Mouse (Mus musculus) embryonic facial prominence, embryonic 10.5 days (tissue): ENCODE data around the gene Cav1. TPM values are rescaled to one million over a fixed set of nuclear protein-coding genes. Genes with fewer than 3 reads are reported as not detected.

Experiments used
- DNase-seq: peaks from one replicate; pipeline ENCODE4 v3.0.0-alpha.2; 2017; ENCODE audit warnings: low spot score
- H3K27ac ChIP-seq: fragments of 300-500 bp; sonication (generic); replicated peaks from 2 replicates; pipeline ENCODE4 v1.5.1; 2016; ENCODE audit warnings: mild to moderate bottlenecking
- H3K27me3 ChIP-seq: fragments of 300-500 bp; sonication (generic); replicated peaks from 2 replicates; pipeline ENCODE4 v1.6.1; 2016; ENCODE audit warnings: low read depth, mild to moderate bottlenecking; ENCODE audit not compliant: poor library complexity, severe bottlenecking
- H3K36me3 ChIP-seq: fragments of 300-500 bp; sonication (generic); replicated peaks from 2 replicates; pipeline ENCODE4 v1.6.1; 2016; ENCODE audit warnings: mild to moderate bottlenecking, moderate library complexity
- H3K4me1 ChIP-seq: fragments of 300-500 bp; sonication (generic); 2 replicates; pipeline ENCODE4 v1.6.1; 2016
- H3K4me3 ChIP-seq: fragments of 300-500 bp; sonication (generic); 2 replicates; pipeline ENCODE4 v1.5.1; 2016; ENCODE audit warnings: mild to moderate bottlenecking, moderate library complexity
- H3K9me3 ChIP-seq: fragments of 300-500 bp; sonication (generic); 2 replicates; pipeline ENCODE4 v1.6.1; 2016; ENCODE audit warnings: mild to moderate bottlenecking
- WGBS: fragments of 180-500 bp; shearing (Covaris S2); methylation state at CpG from one replicate; pipeline ENCODE4 v1.1.7; 2016; 5-methylcytosine and 5-hydroxymethylcytosine counted together
- polyA plus RNA-seq: library from polyadenylated mRNA; unstranded; fragments of >200 nt; fragmentation: Nextera tagmentation; extraction: Ambion mirVana; gene quantifications from 2 replicates; pipeline ENCODE4 v1.2.1, GENCODE M21; 2016

Gene Cav1
- polyA plus RNA-seq: 6.0 and 7.9 TPM in 2 replicates

DNA sequence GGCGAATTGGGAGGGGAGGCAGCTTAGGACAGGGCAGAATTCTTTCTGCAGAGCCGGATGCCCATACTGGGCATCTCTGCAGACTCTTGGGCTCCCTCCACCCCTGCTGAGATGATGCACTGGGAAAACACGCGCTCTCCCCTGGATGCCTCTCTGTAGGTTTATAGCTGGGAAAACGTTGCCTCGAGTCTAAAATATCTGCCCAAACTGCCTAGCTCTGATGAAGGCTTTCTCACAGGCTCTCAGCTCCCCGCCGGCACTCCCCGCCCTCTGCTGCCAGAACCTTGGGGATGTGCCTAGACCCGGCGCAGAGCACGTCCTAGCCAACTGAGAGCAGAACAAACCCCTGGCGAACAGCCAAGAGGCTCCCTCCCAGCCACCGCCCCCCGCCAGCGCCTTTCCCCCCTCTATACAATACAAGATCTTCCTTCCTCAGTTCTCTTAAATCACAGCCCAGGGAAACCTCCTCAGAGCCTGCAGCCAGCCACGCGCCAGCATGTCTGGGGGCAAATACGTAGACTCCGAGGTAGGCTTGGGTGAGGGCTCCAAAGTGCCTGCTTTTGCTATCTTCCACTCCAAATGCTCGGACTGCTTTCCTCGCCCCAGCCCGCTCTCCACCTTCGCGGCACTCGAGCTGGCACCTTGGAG lies at the start of gene Cav1:
TSS of gene Cav1 (plus strand) at position 382 of the 648 bp plus-strand sequence.
- peaks cover 57% of the 10 kb centered on the region for H3K27me3 ChIP-seq
- H3K27ac ChIP-seq: peak within 1 kb of the TSS; percentile 44; the same call in 1 of the 2 replicates
- peaks cover 24% of the 10 kb centered on the region for H3K4me1 ChIP-seq
- no peaks in the 10 kb centered on the region for H3K9me3 ChIP-seq
- peak within 1 kb of the TSS; percentile 61 for H3K4me3 ChIP-seq
- H3K36me3 ChIP-seq: no peaks in the 10 kb centered on the region
- under 1% methylated on average over 26 of the region's 26 CpGs for WGBS
- DNase-seq: peak; percentile 77

DNA sequence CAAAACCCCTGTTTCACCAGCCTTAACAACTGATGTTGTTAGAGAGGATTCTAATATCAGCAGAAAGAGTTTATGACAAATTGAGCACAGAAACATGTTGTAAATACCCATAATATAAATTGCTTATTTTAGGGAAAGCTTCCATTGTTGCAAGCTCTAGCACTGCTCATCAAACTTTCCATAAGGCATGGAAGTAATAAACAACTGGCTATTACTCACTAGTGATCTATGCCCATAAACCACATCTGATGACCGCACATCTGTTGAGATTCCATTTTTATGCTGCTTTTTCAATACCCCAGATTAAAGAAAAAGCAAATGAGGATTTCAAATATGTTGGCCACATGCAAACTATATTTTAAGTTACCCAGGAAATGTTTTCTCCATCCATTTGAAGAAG lies 48.0 kb upstream of the Cav1 start:
- H3K9me3 ChIP-seq: no peaks in the 10 kb centered on the region
- WGBS: 94% methylated on average over 1 of the region's 1 CpGs
- no peak for DNase-seq
- H3K4me1 ChIP-seq: no peaks in the 10 kb centered on the region
- H3K36me3 ChIP-seq: no peaks in the 10 kb centered on the region
- H3K27ac ChIP-seq: no peak overlapping the region
- no peaks in the 10 kb centered on the region for H3K27me3 ChIP-seq
- H3K4me3 ChIP-seq: no peak overlapping the region

DNA sequence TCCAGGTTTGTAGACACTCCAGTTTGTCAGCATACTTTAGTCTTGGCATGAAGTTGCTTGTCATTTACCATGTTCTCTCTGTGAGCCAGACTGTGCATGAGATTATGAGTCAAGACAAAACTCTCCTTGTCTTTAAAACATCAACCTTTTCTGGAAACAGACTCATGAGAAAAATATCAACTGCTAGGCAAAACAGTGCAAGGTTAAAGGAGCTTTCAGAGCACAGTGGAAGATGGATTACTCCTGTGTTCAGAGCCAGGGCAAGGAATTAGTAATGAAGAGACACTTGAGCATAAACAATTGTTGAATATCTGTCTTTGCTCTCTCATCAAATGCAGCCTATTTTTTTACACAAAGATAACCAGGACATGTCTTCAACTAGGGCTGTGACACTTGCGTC lies 47.2 kb upstream of the Cav1 start:
- WGBS: 91% methylated on average over 1 of the region's 1 CpGs

DNA sequence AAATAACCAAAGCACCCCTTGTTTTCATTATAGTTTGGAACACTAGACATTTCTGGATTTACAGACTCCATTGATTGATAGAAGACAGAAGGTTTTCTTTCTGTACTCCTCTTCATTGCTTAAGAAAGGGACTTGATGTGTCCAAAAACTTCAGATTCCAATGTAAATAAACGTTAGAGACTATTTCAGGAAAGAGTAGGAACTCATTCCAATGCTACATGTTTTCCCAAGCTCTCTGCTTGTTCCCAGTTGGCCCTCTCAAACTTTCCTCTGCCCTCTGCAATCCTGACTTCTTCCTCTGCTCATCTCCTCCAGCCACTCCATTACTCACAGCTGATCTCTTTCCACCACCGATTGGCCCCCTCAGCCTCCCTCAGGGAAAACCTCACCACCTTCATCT lies 43.3 kb upstream of the Cav1 start:
- WGBS: 52% methylated on average over 2 of the region's 2 CpGs
- Histone ChIP-seq H3K27me3 (no peaks in the 10 kb centered on the region), H3K9me3 (no peaks in the 10 kb centered on the region), H3K4me3 (no peak overlapping the region), H3K27ac (no peak overlapping the region), H3K4me1 (no peaks in the 10 kb centered on the region), H3K36me3 (no peaks in the 10 kb centered on the region)
- DNase-seq: no peak

More for the DNA sequence above, 47.2 kb upstream of the Cav1 start:
- Histone ChIP-seq H3K36me3 (no peaks in the 10 kb centered on the region), H3K4me1 (no peaks in the 10 kb centered on the region), H3K27me3 (no peaks in the 10 kb centered on the region), H3K9me3 (no peaks in the 10 kb centered on the region), H3K27ac (no peak overlapping the region), H3K4me3 (no peak overlapping the region)
- DNase-seq: no peak

DNA sequence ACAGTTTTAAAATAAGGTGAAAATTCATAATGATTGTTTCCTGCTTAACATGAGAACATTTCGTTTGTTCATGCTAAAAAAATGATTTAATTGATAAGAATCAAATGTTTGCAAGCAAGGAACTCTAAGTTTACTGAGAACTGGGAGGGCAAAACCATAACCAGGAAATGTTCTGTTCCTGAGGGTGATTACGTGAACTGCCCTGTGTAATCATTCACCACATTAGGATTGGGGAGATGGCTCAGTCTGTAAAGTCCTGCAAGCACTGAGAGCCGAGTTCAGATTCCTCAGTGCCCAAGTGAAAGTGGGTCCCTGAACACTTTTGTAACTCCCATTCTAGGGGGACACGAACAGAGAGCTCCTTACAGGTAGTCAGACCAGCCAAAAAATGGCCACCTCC lies 41.1 kb upstream of the Cav1 start:
- no peaks in the 10 kb centered on the region for H3K27me3 ChIP-seq
- WGBS: 77% methylated on average over 4 of the region's 4 CpGs
- no peak overlapping the region for H3K4me3 ChIP-seq
- DNase-seq: no peak
- H3K9me3 ChIP-seq: no peaks in the 10 kb centered on the region
- H3K27ac ChIP-seq: no peak overlapping the region
- H3K4me1 ChIP-seq: no peaks in the 10 kb centered on the region
- no peaks in the 10 kb centered on the region for H3K36me3 ChIP-seq

DNA sequence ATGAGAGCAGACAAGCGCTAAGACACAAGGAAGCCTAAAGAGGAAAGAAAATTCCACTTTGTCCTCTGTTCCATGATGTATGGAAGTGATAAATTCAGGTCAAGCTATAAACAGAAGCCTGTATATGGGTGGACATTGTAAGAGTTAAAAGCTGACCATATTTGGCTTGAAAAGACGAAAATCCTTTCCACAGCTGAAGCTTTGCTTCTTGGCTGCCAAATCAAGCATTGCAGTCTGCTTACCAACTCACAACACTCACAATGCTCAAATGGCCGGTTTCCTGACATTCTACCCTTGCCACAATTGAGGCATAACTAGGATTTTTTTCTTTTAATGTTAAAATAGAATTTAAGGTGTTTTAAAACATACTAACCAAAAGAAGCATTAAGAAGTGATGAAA lies 39.7 kb upstream of the Cav1 start:
- Histone ChIP-seq H3K4me1 (no peaks in the 10 kb centered on the region), H3K27ac (no peak overlapping the region), H3K9me3 (no peaks in the 10 kb centered on the region), H3K27me3 (no peaks in the 10 kb centered on the region), H3K36me3 (no peaks in the 10 kb centered on the region), H3K4me3 (no peak overlapping the region)
- DNase-seq: no peak
- 81% methylated on average over 3 of the region's 3 CpGs for WGBS

DNA sequence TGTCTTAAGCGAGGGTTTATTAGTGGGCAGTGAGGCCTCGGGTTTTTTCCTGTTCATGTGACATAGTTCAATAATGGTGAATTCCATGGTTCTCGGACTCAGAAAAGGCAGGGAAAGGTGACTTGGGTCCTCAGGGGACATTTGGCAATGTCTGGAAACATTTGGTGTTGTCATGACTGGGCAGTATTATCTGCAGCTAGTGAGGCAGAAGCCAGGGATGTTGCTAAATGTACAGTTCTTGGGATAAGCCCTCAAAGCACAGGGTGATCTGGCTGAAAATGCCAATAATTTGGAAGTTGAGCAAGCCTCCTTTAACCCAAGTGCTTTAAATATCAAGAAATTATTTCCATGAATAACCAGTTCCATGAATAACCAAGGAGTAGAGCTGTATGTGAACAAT lies 27.8 kb upstream of the Cav1 start:
- Histone ChIP-seq H3K27ac (no peak overlapping the region), H3K4me3 (no peak overlapping the region), H3K4me1 (peaks cover 17% of the 10 kb centered on the region), H3K27me3 (peaks cover 29% of the 10 kb centered on the region), H3K9me3 (no peaks in the 10 kb centered on the region), H3K36me3 (no peaks in the 10 kb centered on the region)
- DNase-seq: no peak
- 77% methylated on average over 3 of the region's 3 CpGs for WGBS

DNA sequence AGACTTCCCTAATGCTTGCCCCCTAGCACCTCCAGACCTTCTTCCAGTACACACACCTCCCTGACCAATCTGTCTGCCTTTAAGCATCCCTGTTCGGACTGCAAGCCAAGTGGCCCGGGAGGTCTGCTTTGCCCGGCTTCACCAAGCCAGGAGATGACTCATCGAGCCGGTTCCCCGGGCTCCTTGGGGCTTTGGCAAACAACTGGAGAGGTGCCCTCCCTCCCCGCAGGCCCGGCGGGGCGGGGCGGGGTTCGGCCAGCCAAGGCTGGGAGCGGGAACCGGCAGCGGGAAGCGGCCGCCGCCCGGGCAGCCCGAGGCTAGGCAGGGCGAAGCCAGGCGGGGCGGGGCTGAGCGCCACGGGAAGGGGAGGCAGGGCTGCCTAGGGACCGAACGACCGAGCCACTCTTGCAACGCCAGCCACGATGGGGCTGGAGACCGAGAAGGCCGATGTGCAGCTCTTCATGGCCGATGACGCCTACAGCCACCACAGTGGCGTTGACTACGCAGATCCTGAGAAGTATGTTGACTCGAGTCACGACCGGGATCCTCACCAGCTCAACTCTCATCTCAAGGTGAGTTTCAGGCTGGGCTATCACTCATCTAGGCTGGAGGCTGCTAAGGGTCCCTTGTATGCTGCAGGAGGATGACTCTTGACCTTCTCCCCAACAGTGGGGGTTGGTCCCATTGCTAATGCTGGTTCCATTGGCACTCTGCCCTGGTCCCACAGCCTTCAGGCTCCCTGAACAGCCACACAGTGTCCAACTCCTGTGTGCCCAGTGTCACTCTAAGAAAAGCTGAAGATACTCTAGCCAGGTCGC lies 25.0 kb upstream of the Cav1 start, which contains the start of gene Cav2:
TSS of gene Cav2 (plus strand) at position 247 of the 818 bp plus-strand sequence.
- Histone ChIP-seq H3K27ac (peak within 1 kb of the TSS; percentile 75), H3K36me3 (no peaks in the 10 kb centered on the region), H3K27me3 (peaks cover 29% of the 10 kb centered on the region), H3K4me3 (peak within 1 kb of the TSS; percentile 66), H3K4me1 (peaks cover 17% of the 10 kb centered on the region), H3K9me3 (no peaks in the 10 kb centered on the region)
- under 1% methylated on average over 40 of the region's 40 CpGs for WGBS
- DNase-seq: peak; percentile 72

DNA sequence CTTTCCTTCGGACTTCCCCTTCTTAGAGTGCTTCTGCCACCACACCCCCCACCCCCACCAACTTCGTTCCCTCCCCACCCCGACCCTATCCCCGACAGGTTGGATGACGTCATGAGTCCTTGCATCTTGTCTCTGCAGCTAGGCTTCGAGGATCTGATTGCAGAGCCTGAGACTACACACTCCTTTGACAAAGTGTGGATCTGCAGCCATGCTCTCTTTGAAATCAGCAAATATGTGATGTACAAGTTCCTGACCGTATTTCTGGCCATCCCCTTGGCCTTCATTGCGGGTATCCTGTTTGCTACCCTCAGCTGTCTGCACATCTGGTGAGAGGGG lies 24.4 kb upstream of the Cav1 start:
- 25% methylated on average over 8 of the region's 8 CpGs for WGBS
- no peak for DNase-seq
- H3K4me3 ChIP-seq: peak overlapping the region; percentile 66

DNA sequence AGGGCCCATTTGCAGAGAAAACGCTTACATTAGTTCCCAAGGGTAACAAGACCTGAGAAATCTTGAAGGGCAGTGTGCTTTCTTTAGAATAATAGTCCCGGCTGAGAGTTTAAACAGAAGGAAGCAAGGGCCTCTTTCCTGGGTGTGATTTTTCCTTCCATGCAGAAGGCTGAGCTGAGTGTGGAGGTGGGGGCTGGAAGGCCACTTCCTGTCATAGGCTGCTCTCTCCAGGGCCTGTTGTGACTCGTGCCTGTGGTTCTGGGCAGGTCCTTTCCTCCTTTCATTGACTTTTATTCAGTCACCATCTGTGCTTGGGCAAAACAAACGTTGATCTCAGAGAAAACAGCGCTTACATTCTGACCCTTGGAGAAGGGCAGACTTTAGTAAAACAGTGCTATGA lies 24.0 kb upstream of the Cav1 start:
- no peak overlapping the region; the same call in 1 of the 2 replicates for H3K4me3 ChIP-seq
- DNase-seq: no peak

More for the DNA sequence above, 24.4 kb upstream of the Cav1 start:
- H3K27ac ChIP-seq: peak overlapping the region; percentile 75; the same call in 1 of the 2 replicates
- H3K36me3 ChIP-seq: no peaks in the 10 kb centered on the region
- no peaks in the 10 kb centered on the region for H3K9me3 ChIP-seq
- peaks cover 29% of the 10 kb centered on the region for H3K27me3 ChIP-seq
- H3K4me1 ChIP-seq: peaks cover 19% of the 10 kb centered on the region

DNA sequence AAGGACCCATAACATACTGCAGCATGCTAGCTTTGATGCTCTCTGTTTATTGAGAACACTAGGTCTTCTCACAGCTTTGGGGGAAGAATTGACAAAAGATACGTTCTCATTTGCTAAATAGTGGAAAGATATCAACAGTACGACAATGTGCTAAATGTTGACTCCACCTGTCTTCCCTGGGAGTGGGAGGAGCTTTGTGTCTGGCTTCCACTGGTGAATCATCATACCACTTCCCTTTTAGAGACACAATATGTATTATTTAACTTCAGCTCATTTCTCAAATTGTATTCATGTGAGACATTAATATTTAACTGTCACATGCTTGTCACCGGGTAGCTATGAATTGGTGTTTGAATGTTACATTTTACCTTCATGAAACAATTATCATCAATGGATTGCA lies 22.3 kb upstream of the Cav1 start:
- Histone ChIP-seq H3K27ac (no peak overlapping the region), H3K27me3 (peaks cover 29% of the 10 kb centered on the region), H3K4me1 (peaks cover 19% of the 10 kb centered on the region), H3K9me3 (no peaks in the 10 kb centered on the region), H3K4me3 (no peak overlapping the region), H3K36me3 (no peaks in the 10 kb centered on the region)
- WGBS: 84% methylated on average over 3 of the region's 3 CpGs
- no peak for DNase-seq

More for the DNA sequence above, 24.0 kb upstream of the Cav1 start:
- Histone ChIP-seq H3K27me3 (peaks cover 29% of the 10 kb centered on the region), H3K27ac (no peak overlapping the region), H3K36me3 (no peaks in the 10 kb centered on the region), H3K4me1 (peaks cover 19% of the 10 kb centered on the region), H3K9me3 (no peaks in the 10 kb centered on the region)
- 36% methylated on average over 5 of the region's 5 CpGs for WGBS

DNA sequence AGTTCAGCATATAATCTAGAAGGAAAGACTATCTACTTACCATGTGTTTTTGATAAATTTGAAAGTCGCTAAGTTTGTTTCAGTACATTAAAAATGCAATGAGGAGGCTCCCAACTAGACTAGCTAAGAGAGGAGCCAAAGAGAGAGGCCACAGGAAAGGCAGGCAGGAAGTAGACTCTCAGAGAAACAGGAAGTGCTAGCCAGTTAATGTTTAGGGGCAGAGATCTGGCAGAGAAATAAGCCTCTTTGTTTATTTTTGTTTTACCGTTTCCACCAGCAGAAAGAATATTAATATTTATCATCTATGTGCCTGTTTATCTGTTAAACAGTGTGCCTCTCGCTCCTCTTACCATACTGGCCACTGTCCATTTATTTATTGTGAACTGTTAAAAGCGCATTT lies 19.8 kb upstream of the Cav1 start:
- no peak overlapping the region for H3K27ac ChIP-seq
- H3K4me3 ChIP-seq: no peak overlapping the region
- H3K36me3 ChIP-seq: no peaks in the 10 kb centered on the region
- no peaks in the 10 kb centered on the region for H3K9me3 ChIP-seq
- DNase-seq: no peak
- H3K4me1 ChIP-seq: peaks cover 12% of the 10 kb centered on the region
- H3K27me3 ChIP-seq: peaks cover 12% of the 10 kb centered on the region
- WGBS: 80% methylated on average over 4 of the region's 4 CpGs

DNA sequence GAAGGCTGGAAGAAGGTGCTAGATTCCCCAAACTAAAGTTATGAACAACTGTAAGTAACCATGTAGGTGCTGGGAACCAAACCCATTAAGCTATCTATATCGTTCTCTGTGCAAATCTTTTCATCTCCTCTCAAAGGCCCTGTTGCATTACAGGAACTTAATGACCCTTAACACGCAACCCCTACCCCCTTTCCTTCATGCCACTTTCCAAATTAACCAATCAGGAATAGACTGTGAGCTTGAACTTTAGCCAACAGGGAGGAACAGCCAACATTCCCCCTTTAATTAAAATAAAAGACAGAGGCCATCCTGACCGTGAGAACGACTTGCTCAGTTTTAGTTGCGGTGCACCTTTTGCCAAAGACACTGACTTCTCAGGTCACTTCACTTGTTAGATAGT lies 11.0 kb upstream of the Cav1 start:
- no peak overlapping the region for H3K27ac ChIP-seq
- no peaks in the 10 kb centered on the region for H3K36me3 ChIP-seq
- H3K9me3 ChIP-seq: no peaks in the 10 kb centered on the region
- DNase-seq: no peak
- H3K27me3 ChIP-seq: no peaks in the 10 kb centered on the region
- WGBS: 83% methylated on average over 5 of the region's 5 CpGs
- H3K4me3 ChIP-seq: no peak overlapping the region
- H3K4me1 ChIP-seq: peaks cover 8% of the 10 kb centered on the region; the same call in 1 of the 2 replicates
